Mouse (Mus musculus) CD8-positive naive resting alpha-beta T cell, adult 2 months (primary cell): Measurements from ENCODE around the gene Tmem192.

Source experiments
- DNase-seq, 2 experiments: peaks; one replicate each; pipeline ENCODE4 v3.0.0; 2022; ENCODE audit warnings: low read depth in 2 of 2, low spot score in 2 of 2

The Tmem192 gene

DNA sequence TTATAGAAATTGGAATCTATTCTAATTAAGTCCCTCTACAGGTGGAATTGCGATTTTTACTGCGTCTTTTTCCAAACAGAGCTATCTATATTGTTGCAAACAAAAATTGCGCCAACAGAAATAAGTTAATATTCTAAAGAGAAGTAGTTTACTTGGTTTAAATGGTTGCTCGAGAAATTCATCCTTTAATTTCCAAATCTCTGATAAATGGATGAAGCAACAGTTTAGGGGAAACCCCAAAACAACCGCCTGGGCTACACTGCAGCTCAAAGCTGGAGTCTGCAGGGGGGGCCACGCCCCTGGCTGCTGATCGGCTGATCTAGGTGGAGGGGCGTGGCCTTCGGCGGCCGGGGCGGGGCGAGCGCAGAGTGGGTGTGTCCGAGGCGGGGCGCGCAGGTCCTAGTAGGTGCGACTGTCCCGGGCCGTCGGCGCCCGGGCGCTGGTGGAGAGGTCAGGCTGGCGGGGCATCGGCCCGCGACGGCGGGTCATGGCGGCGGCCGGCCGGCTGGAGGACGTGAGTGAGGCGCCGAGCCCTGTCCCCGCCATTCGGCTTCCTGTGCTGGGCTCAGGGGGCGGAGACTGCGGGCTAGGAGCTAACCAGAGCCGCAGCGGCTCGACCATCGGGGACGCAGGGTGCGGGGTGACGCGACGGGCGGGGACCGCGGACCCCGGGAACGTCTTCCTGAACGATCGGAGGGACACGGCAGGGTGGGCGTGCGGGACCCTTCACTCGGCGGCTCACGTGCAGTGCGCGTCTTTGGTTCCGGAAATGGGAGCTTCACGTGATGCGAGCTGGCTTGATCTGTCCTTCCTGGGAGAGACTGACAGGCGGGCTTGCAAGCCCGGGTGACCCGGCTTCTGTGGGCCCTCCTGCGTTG lies at the start of gene Tmem192:
Tmem192 (plus strand) TSS at position 366 of the 878 bp plus-strand sequence.
- DNase-seq: peak; percentile 95 to 96

GRCm38 (mm10) chr8:64898710-64899109 lies 48.3 kb upstream of the Tmem192 start:
- no peak for DNase-seq

- DNase-seq: no peak
Measured at GRCm38 (mm10) chr8:64900645-64901044, 46.3 kb upstream of the Tmem192 start.

DNA sequence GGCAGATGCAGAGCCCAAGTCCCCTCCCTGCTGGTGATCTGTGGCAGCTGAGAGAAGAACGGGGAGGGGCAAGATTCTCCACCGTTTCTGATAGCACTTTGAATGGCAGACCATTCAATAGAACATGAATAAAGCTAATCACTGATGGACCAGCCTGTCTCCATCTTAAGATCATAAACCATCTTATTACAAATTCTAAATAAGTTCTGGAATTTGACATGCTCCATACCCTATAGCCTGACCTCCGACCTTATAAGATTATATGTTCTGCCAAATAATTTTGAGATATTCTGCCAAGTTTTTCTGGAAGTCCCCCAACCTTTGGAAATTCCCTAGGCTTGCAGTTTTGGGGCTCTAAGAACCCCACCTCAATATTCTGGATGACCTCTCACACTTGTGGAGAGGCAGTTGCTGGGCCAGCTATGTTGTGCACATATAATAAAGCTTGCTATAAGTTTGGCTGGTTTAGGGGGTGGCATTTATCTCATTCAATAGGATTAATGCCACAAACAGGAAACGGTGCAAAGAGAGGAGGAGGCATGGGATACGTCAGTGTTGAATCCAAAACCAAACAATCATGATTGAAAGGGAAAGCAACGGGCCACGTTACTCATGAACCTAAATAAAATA lies 45.3 kb upstream of the Tmem192 start:
- no peak for DNase-seq

DNA sequence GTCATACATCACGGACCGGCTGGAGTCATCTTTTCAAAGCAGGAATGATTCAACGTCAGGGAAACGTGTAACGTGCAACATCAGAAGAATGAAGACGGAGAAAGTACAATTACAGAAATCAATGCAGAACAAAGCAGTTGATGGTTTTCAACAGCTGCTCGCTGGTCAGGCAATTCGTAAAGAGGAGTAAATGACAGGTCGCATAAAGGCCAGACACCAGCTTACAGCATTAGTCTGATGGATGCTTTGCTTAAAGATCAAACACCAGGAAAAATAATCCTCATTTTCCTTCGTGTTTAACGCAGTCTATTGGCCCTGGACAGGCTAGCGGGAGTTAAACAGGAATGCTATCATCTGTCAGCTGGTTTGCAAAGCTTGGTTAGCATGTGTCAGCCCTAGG lies 44.8 kb upstream of the Tmem192 start:
- DNase-seq: no peak

DNA sequence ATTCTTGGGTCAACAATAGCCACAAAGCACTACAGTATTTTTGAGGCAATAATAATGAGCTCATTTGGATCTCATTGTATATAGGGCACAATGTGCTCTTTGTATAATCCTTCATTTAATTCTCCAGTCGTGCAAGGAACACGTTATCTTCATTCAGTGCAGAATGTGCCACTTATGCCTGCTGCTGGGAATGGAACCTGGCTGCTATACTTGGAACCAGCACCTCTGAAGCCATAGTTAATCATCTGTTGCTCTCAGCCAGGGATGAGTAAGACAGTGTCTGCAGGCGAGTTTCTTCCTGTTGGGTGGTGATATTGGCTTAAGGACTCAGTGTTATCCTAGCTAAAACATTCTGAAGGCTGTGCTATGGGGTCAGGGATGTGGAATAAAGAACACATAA lies 43.2 kb upstream of the Tmem192 start:
- no peak for DNase-seq

DNA sequence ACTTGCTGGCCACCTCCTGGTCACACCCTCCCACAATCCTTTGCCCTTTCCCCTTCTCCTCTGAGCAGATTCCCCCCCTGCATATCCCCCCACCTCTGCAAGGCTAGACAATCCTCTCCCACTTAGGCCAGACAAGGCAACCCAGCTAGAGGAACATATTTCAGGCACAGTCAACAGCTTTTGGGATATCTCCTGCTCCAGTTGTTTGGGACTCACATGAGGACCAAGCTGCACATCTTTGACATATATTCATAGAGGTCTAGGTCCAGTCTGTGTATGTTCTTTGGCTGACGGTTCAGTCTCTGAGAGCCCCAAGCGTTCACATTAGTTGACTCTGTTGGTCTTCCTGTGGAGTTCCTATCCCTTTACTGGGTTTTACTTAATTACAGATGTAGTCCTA lies 37.0 kb upstream of the Tmem192 start:
- DNase-seq: no peak

- DNase-seq: no peak
Measured at GRCm38 (mm10) chr8:64916793-64917192, 30.2 kb upstream of the Tmem192 start.

- DNase-seq: no peak
Measured at GRCm38 (mm10) chr8:64923329-64923728, 23.7 kb upstream of the Tmem192 start.

DNA sequence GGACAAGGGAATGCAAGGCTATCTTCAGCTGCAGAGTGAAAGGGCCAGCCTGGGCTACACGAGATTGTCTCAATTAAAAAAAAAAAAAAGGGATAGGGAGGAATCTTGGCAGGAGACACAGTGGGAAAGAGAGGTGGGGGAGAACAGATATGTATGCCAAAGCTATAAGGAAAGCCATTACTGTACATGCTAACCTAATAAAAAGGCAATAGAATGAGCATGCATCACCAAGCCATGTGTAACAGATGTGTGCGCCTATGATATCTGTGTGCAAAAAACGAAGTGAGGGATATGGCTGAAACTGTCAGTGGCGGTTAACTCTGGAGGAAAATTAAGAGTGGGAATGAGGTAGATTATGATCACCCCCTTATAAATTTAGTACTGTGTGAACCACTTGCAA lies 21.2 kb upstream of the Tmem192 start:
- no peak for DNase-seq

- no peak for DNase-seq
Measured at GRCm38 (mm10) chr8:64926355-64926754, 20.6 kb upstream of the Tmem192 start.

DNA sequence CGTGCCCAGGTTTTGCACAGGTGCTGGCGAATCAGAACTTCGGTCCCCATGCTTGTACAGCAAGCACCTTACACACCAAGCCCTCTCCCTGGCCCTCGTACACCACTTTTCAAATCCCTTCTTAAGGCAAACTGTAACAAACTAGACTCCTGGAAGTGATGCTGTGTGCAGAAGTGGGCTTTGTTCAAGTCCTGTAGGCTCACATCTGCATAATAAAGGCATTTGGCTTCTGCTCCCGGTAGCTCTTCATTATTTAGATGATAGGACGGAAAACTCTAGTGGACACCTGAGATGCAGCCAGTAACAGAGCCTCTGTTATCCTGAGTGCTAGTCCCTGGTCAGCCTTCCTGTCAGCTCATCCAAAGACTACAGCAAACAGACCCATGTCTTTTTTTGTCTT lies 18.0 kb upstream of the Tmem192 start:
- DNase-seq: no peak

DNA sequence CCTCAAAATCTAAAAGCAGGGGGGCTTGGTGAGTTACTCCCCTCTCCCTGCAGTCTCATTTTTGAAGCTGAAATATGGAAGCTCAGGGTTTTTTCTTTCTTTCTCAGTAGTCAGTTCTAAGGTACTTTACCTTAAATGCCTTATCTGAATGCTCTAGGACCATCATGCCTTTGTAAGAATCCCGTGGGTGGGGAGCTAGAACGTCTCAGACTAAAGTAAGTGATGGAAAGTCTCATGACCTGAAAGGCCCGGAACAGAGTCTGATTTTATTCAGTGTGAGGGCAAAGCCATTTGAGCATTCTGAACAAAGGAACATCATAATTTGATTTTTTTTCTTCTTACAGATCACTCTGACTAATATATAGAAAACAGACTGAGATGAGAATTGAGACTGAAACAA lies 12.0 kb upstream of the Tmem192 start:
- DNase-seq: no peak

- DNase-seq: no peak
Measured at GRCm38 (mm10) chr8:64941019-64941418, 6.0 kb upstream of the Tmem192 start.

GRCm38 (mm10) chr8:64941495-64941894 lies 5.5 kb upstream of the Tmem192 start:
- DNase-seq: peak; percentile 75 to 80

DNA sequence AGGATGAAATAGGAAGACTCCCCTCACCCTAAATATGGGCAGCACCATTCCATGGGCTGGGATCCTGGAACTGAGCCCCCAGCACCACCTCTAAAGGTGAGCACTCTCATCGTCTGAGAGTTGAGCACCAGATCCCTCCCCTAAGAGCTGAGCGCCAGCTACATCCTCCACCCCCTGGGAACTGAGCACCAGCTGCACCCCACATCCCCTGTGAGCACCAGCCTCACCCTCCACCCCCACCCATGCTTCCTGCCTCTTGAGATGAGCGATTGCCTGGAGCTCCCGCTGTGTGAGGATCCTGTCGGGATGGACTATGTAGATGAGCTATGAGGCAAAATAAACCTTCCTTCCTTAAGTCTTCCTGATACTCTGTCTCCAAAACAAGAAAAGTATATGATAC lies 4.0 kb upstream of the Tmem192 start:
- DNase-seq: no peak

DNA sequence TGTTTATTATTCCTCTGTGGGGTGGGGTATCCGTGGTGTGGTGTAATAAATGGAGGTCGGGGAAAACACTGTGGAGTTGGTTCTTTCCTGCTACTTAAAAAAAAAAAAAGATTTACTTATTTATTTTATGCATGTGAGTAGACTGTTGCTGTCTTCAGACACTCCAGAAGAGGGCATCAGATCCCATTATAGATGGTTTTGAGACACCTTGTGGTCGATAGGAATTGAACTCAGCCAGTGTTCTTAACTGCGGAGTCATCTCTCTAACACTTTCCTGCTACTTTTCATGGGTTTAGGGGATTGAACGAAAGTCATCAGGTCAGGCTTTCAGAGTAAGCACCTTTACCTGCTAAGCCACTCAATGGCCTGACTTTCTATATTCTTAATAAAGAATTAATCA lies 2.2 kb upstream of the Tmem192 start:
- DNase-seq: peak in 1 of 2 experiments; percentile 20

GRCm38 (mm10) chr8:64945606-64946005 lies 1.4 kb upstream of the Tmem192 start:
- DNase-seq: no peak

GRCm38 (mm10) chr8:64946441-64946819 lies 555 bp upstream of the Tmem192 start:
- DNase-seq: peak in 1 of 2 experiments; percentile 19

DNA sequence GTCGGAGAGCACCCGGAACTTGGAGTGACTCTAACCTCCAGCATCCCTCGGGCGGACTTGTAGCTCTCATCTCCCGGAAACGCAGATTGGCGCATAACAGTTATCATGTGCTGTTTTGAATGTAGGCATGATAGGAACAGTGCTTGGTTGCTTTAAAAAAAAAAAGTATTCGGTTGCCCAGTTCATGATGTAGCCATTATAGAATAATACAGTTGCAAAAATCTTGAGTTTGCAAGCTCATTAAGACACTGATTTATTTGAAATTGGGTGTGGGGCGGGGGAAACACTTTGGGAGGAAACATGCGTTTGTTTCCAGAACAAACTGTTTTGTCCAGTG lies 681 bp downstream of the Tmem192 start:
- no peak for DNase-seq

- DNase-seq: no peak
Measured at GRCm38 (mm10) chr8:64948371-64948770, 1.4 kb downstream of the Tmem192 start.

DNA sequence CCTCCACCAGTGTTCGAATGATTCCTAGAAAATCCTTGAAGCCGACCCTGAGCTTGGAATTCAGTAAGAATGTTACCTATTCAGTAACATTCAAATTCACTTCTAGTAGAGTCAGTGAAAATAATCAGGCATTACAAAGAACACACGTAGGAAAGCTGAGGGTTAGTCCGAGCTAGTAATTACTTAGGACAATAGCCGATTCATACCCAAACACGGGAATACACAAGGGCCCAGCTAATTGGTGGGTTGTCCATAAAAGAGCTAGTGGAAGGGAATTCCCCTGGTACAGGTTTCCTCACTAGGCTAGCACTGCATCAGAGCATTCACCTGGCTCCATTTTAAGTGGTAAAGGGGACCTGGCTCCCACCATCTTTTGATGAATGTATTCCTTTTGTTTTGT lies 5.1 kb downstream of the Tmem192 start:
- DNase-seq: no peak

- DNase-seq: no peak
Measured at GRCm38 (mm10) chr8:64959025-64959424, 12.0 kb downstream of the Tmem192 start.
